Mouse (Mus musculus): ENCODE results near the gene Fam133b.

Fam133b gene
- long read RNA-seq, experiment 1, partial matches to known transcripts: 24 of 28 reads
- long read RNA-seq, experiment 1, other reads (novel, unspliced or antisense): 2 of 28 reads
- long read RNA-seq, experiment 2, partial matches to known transcripts: 27 of 31 reads
- long read RNA-seq, experiment 2, other reads (novel, unspliced or antisense): 0 of 31 reads

GRCm38 (mm10) chr5:3543629-3544479 lies at the start of gene Fam133b:
Gene Fam133b (plus strand): TSS chr5:3543833.
- intact Hi-C loops (cut with DNase I): loop anchor here (10.0 kb wide), 1 partner anchor 51 kb away; the partner anchor contains the start of genes Pex1 and Rbm48

GRCm38 (mm10) chr5:3493968-3494367 lies 49.7 kb upstream of the Fam133b start:
- intact Hi-C loops (cut with DNase I): no loop called here

GRCm38 (mm10) chr5:3494452-3495187 lies 49.0 kb upstream of the Fam133b start:
- intact Hi-C loops (cut with DNase I): no loop called here

- intact Hi-C loops (cut with DNase I): no loop called here
Observed at GRCm38 (mm10) chr5:3497505-3497925, 46.1 kb upstream of the Fam133b start.

- intact Hi-C loops (cut with DNase I): no loop called here
Observed at GRCm38 (mm10) chr5:3500298-3500697, 43.3 kb upstream of the Fam133b start.

GRCm38 (mm10) chr5:3500957-3501563 lies 42.6 kb upstream of the Fam133b start:
- intact Hi-C loops (cut with DNase I): no loop called here

- intact Hi-C loops (cut with DNase I): no loop called here
Observed at GRCm38 (mm10) chr5:3501564-3502001, 42.0 kb upstream of the Fam133b start.

- intact Hi-C loops (cut with DNase I): no loop called here
Observed at GRCm38 (mm10) chr5:3502610-3503350, 40.9 kb upstream of the Fam133b start.

- intact Hi-C loops (cut with DNase I): no loop called here
Observed at GRCm38 (mm10) chr5:3503373-3503772, 40.3 kb upstream of the Fam133b start.

- intact Hi-C loops (cut with DNase I): no loop called here
Observed at GRCm38 (mm10) chr5:3503836-3504323, 39.8 kb upstream of the Fam133b start.

- intact Hi-C loops (cut with DNase I): no loop called here
Observed at GRCm38 (mm10) chr5:3504453-3504852, 39.2 kb upstream of the Fam133b start.

GRCm38 (mm10) chr5:3505553-3505952 lies 38.1 kb upstream of the Fam133b start:
- intact Hi-C loops (cut with DNase I): no loop called here

GRCm38 (mm10) chr5:3508480-3509381 lies 34.9 kb upstream of the Fam133b start:
- intact Hi-C loops (cut with DNase I): no loop called here

- intact Hi-C loops (cut with DNase I): no loop called here
Observed at GRCm38 (mm10) chr5:3509503-3509902, 34.1 kb upstream of the Fam133b start.

GRCm38 (mm10) chr5:3511097-3511795 lies 32.4 kb upstream of the Fam133b start:
- intact Hi-C loops (cut with DNase I): no loop called here

- intact Hi-C loops (cut with DNase I): no loop called here
Observed at GRCm38 (mm10) chr5:3512584-3512983, 31.0 kb upstream of the Fam133b start.

- intact Hi-C loops (cut with DNase I): loop anchor here (2.0 to 5.0 kb wide), 3 partner anchors 170 to 368 kb away; no protein-coding TSS in a partner anchor
Observed at GRCm38 (mm10) chr5:3514901-3515311, 28.7 kb upstream of the Fam133b start.

- intact Hi-C loops (cut with DNase I): loop anchor here (2.0 to 5.0 kb wide), 3 partner anchors 171 to 368 kb away; no protein-coding TSS in a partner anchor
Observed at GRCm38 (mm10) chr5:3515477-3515876, 28.2 kb upstream of the Fam133b start.

Data from adrenal gland (tissue).